Mouse (Mus musculus): ENCODE data around the gene Fktn. TPM values are rescaled to one million over a fixed set of nuclear protein-coding genes. Genes with fewer than 3 reads are reported as not detected.
"Not testable (repeated sequence)": the region's sequence is repeated elsewhere in the genome, so short reads cannot be mapped to it uniquely, and the experiment has no call there.

Gene Fktn
- 3.8 and 5.2 TPM in 2 replicates for polyA plus RNA-seq (2015; fragmentation: Nextera tagmentation; extraction: Ambion mirVana)

GRCm38 (mm10) chr4:53713704-53714050, at the start of gene Fktn:
Gene Fktn (plus strand): TSS chr4:53713998.
- WGBS (ENCODE audit: insufficient replicate concordance) = 6% methylated on average over 7 of the region's 7 CpGs
- peaks cover 10% of the 10 kb centered on the region for H3K4me1 ChIP-seq (replicated peaks)
- peak within 1 kb of the TSS; percentile 78 for H3K9ac ChIP-seq
- ATAC-seq (ENCODE audit: low read depth) = peak; percentile 71
- H3K4me3 ChIP-seq (replicated peaks) = peak within 1 kb of the TSS; percentile 78
- H3K9me3 ChIP-seq (replicated peaks) = no peaks in the 10 kb centered on the region
- no peaks in the 10 kb centered on the region for H3K27me3 ChIP-seq
- H3K27ac ChIP-seq = peak within 1 kb of the TSS; percentile 39
- peak within 1 kb of the TSS; percentile 79 for H3K4me2 ChIP-seq
- H3K36me3 ChIP-seq = 0 out of 2 replicates have a peak, but pooled peaks cover 2% of the 10 kb centered on the region
- no peak for DNase-seq

DNA sequence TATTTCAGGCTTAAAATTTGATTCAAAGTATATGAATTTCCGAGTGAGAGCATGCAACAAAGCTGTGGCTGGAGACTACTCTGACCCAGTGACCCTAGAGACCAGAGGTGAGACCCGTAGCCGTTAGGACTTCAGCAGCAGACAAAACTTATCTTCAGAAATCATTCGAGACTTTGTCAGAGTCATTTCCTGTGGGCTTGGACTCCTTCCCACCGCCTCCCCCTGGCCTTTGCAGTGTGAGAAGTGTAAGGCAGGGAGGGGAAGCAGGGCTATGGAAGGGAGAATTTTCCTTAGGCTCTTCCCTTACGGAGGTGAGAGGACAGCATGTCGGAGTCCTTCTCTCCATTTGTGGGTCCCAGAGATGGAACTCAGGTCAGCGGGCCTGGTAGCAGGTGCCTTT, 31.7 kb upstream of the Fktn start:
- ATAC-seq (ENCODE audit: low read depth) = no peak
- whole genome bisulfite sequencing (ENCODE audit: insufficient replicate concordance) = 31% methylated on average over 8 of the region's 8 CpGs
- Histone ChIP-seq H3K4me2 (no peak overlapping the region), H3K27me3 (no peaks in the 10 kb centered on the region), H3K27ac (no peak overlapping the region), H3K9me3 (replicated peaks) (no peaks in the 10 kb centered on the region), H3K9ac (no peak overlapping the region), H3K4me1 (replicated peaks) (no peaks in the 10 kb centered on the region), H3K4me3 (replicated peaks) (no peak overlapping the region), H3K36me3 (no peaks in the 10 kb centered on the region)
- DNase-seq = no peak

DNA sequence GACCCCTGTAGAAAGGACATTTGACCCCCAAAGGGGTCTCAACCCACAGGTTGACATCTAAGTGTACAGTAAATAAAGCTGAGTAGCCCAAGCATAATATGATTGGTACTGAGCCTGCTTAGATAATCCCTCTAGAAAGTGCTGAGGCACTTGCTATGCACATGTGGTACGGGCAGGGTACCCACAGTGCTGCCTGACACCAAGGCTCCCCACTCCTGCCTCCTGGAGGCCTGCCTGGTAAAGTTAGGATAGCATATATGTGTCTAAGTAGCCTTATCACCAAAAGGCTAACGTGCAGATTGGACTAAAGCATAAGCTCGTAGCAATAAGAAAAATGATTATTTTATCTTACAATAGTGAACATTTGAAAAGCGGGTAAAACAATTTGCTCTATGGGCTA, 24.8 kb upstream of the Fktn start:
- no peaks in the 10 kb centered on the region for H3K4me1 ChIP-seq (replicated peaks)
- H3K27me3 ChIP-seq = no peaks in the 10 kb centered on the region
- H3K9ac ChIP-seq = no peak overlapping the region
- no peaks in the 10 kb centered on the region for H3K9me3 ChIP-seq (replicated peaks)
- ATAC-seq (ENCODE audit: low read depth) (no peak), DNase-seq (no peak)
- no peak overlapping the region for H3K4me3 ChIP-seq (replicated peaks)
- H3K36me3 ChIP-seq = no peaks in the 10 kb centered on the region
- H3K27ac ChIP-seq = no peak overlapping the region
- WGBS (ENCODE audit: insufficient replicate concordance) = 64% methylated on average over 4 of the region's 4 CpGs
- no peak overlapping the region for H3K4me2 ChIP-seq

DNA sequence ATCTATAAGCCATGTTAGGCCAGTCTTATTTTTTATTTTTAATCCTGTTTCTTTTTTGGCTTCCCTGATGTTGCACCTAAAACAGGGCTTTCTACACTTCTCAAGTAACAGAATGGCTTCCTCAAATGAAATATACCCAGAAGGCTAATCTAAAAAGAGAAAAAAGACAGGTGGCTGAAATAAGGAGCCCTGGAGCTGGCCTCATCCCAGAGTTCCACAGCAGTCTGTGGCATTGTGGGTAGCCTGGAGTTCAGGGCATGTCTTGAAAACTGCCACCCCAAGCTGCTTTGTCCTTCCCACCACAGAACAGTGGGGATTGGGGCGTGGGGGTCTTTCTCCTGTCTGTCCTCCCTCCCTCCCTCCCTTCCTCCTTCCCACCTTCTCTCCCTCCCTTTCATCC, 22.4 kb upstream of the Fktn start:
- Histone ChIP-seq H3K27me3 (no peaks in the 10 kb centered on the region), H3K27ac (no peak overlapping the region), H3K9ac (no peak overlapping the region), H3K9me3 (replicated peaks) (no peaks in the 10 kb centered on the region), H3K36me3 (no peaks in the 10 kb centered on the region), H3K4me1 (replicated peaks) (no peaks in the 10 kb centered on the region), H3K4me3 (replicated peaks) (no peak overlapping the region), H3K4me2 (no peak overlapping the region)
- DNase-seq = no peak
- 48% methylated on average over 1 of the region's 1 CpGs for WGBS (ENCODE audit: insufficient replicate concordance)
- no peak for ATAC-seq (ENCODE audit: low read depth)

GRCm38 (mm10) chr4:53709166-53709565, 4.6 kb upstream of the Fktn start:
- H3K4me2 ChIP-seq; H3K36me3 ChIP-seq; H3K9me3 ChIP-seq (replicated peaks); H3K27me3 ChIP-seq; H3K4me1 ChIP-seq (replicated peaks); ATAC-seq (ENCODE audit: low read depth); DNase-seq; H3K4me3 ChIP-seq (replicated peaks); H3K27ac ChIP-seq; H3K9ac ChIP-seq: not testable (repeated sequence)

- ATAC-seq (ENCODE audit: low read depth) (no peak), DNase-seq (no peak)
- no peaks in the 10 kb centered on the region for H3K9me3 ChIP-seq (replicated peaks)
- 68% methylated on average over 2 of the region's 2 CpGs for WGBS (ENCODE audit: insufficient replicate concordance)
- no peaks in the 10 kb centered on the region for H3K36me3 ChIP-seq
- H3K9ac ChIP-seq = no peak overlapping the region
- H3K4me3 ChIP-seq (replicated peaks) = no peak overlapping the region
- no peaks in the 10 kb centered on the region for H3K27me3 ChIP-seq
- no peak overlapping the region for H3K27ac ChIP-seq
- peaks cover 6% of the 10 kb centered on the region for H3K4me1 ChIP-seq (replicated peaks)
- no peak overlapping the region for H3K4me2 ChIP-seq
Observed at GRCm38 (mm10) chr4:53710021-53710420, 3.8 kb upstream of the Fktn start.

DNA sequence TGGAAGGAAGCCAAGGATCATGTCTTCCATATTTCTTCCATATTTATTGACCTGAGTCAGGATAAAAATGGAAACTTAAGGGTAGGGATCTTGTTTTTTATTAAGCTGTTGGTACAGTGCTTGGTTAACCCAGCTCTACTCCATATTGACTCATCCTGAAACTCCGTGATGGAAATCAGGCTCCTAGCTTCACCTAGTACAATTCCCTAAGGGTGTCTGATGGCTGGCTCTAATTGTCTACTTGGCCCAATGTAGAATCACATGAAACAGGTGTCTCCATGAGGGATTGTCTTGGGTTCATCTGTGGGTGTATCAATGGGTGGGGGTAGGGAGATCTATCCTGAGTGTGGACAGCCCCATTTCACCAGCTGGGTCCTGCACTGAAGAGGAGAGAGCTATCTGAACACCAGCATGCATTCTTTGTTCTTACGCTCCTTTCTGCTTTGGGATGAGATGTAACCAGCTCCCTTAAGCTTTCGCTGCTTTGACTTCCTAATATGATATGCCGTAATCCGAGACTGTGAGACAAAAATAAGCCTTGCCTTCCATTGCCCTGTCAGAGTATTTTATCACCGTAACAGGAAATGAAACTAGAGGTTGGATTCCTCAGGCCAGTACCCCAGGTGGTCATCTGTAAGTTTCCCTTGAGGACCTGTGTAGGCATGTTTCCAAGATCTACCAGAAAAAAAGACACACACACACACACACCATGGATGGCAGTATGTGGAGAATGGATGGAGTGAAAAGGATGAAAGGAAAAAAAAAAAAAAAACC, 3.1 kb upstream of the Fktn start:
- 74% methylated on average over 6 of the region's 6 CpGs for WGBS (ENCODE audit: insufficient replicate concordance)

DNA sequence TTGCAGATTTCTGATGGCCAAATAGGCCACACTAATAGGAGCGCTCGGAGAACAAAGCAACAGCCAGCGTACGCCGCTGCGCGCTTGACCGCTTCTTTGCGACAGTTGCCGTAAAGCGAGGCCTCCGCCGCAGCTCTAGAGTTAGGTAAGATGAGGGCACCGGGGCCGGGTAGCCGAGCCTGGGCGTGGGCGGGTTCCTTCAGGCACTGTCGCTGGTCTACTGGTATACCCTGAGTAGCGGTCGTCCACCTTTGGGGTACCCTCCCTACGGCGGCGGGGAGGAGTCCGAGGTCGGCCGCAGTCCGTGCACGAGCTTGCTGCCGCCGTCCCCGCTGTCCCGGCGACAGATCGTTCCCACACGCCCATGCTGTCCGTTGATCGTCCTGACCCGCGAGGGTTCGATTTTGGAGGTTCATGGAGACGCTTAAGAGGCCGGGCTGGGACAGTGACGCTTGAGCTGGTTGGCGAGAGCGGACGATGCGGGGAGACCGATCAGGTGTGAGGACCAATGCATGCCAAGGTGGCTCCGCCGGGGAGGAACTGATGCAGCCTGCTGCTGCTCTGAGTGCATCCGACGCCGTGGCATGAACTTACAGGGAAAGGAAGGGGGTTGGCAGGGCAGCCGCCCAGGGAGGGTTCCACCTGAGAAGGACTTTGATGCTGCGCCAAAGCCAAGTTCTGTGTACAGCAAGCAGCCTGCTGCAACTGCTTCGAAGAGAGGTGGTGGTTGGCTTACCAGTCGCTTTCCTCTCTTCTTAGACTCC, 435 bp downstream of the Fktn start:
- peak; percentile 91 for ATAC-seq (ENCODE audit: low read depth)
- peak overlapping the region; percentile 39 for H3K27ac ChIP-seq
- H3K9ac ChIP-seq = peak overlapping the region; percentile 78
- H3K36me3 ChIP-seq = 0 out of 2 replicates have a peak, but pooled peaks cover 2% of the 10 kb centered on the region
- peak overlapping the region; percentile 78 for H3K4me3 ChIP-seq (replicated peaks)
- 5% methylated on average over 58 of the region's 58 CpGs for WGBS (ENCODE audit: insufficient replicate concordance)
- no peaks in the 10 kb centered on the region for H3K27me3 ChIP-seq
- DNase-seq = peak; percentile 83
- peaks cover 10% of the 10 kb centered on the region for H3K4me1 ChIP-seq (replicated peaks)
- no peaks in the 10 kb centered on the region for H3K9me3 ChIP-seq (replicated peaks)
- H3K4me2 ChIP-seq = peak overlapping the region; percentile 79

More for the DNA sequence above, 3.1 kb upstream of the Fktn start:
- no peak overlapping the region for H3K4me3 ChIP-seq (replicated peaks)
- peaks cover 10% of the 10 kb centered on the region for H3K4me1 ChIP-seq (replicated peaks)
- ATAC-seq (ENCODE audit: low read depth) (no peak), DNase-seq (no peak)
- H3K27me3 ChIP-seq = no peaks in the 10 kb centered on the region
- no peak overlapping the region for H3K27ac ChIP-seq
- no peak overlapping the region for H3K9ac ChIP-seq
- H3K36me3 ChIP-seq = no peaks in the 10 kb centered on the region
- H3K4me2 ChIP-seq = no peak overlapping the region
- no peaks in the 10 kb centered on the region for H3K9me3 ChIP-seq (replicated peaks)

- ATAC-seq (ENCODE audit: low read depth) (no peak), DNase-seq (no peak)
- Histone ChIP-seq H3K4me1 (replicated peaks) (peaks cover 10% of the 10 kb centered on the region), H3K9me3 (replicated peaks) (no peaks in the 10 kb centered on the region), H3K9ac (no peak overlapping the region), H3K36me3 (0 out of 2 replicates have a peak, but pooled peaks cover 2% of the 10 kb centered on the region), H3K27me3 (no peaks in the 10 kb centered on the region), H3K4me2 (no peak overlapping the region), H3K27ac (no peak overlapping the region), H3K4me3 (replicated peaks) (no peak overlapping the region)
Observed at GRCm38 (mm10) chr4:53715977-53716376, 2.2 kb downstream of the Fktn start.

GRCm38 (mm10) chr4:53717546-53717945, 3.7 kb downstream of the Fktn start:
- DNase-seq = no peak

DNA sequence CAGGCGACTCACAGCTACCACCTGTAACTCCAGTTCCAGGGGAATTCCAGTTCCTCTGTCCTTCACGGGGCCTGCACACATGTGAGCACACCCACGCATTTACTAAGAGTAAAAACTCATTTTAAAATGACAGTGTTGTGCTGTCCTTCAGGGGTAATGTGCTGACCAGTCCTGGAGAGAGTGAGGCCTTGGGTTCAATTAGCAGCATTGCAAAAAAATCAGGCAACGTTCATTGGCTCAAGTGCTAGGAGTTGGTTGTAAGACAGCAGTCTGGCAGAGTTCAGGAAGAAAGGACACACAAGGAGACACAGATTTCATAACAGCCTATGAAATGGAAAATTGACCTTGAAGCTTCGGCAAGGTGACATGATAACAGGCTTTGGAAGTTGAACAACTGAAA, 4.5 kb downstream of the Fktn start:
- no peak for ATAC-seq (ENCODE audit: low read depth)
- Histone ChIP-seq H3K9me3 (replicated peaks) (no peaks in the 10 kb centered on the region), H3K27ac (no peak overlapping the region), H3K4me1 (replicated peaks) (peaks cover 10% of the 10 kb centered on the region), H3K9ac (no peak overlapping the region), H3K27me3 (no peaks in the 10 kb centered on the region), H3K4me3 (replicated peaks) (no peak overlapping the region), H3K36me3 (0 out of 2 replicates have a peak, but pooled peaks cover 2% of the 10 kb centered on the region), H3K4me2 (no peak overlapping the region)
- DNase-seq = no peak
- 55% methylated on average over 5 of the region's 5 CpGs for WGBS (ENCODE audit: insufficient replicate concordance)

More at GRCm38 (mm10) chr4:53717546-53717945, 3.7 kb downstream of the Fktn start:
- peaks cover 10% of the 10 kb centered on the region for H3K4me1 ChIP-seq (replicated peaks)
- H3K4me3 ChIP-seq (replicated peaks) = no peak overlapping the region
- WGBS (ENCODE audit: insufficient replicate concordance) = 63% methylated on average over 4 of the region's 4 CpGs
- H3K36me3 ChIP-seq = 0 out of 2 replicates have a peak, but pooled peaks cover 2% of the 10 kb centered on the region
- no peaks in the 10 kb centered on the region for H3K27me3 ChIP-seq
- no peak overlapping the region for H3K9ac ChIP-seq
- no peak for ATAC-seq (ENCODE audit: low read depth)
- H3K27ac ChIP-seq = no peak overlapping the region
- no peak overlapping the region for H3K4me2 ChIP-seq
- no peaks in the 10 kb centered on the region for H3K9me3 ChIP-seq (replicated peaks)
